Mouse (Mus musculus) E14TG2a.4 (cell line): ENCODE results near the gene Crkl.

Source experiments
- H3K27me3 ChIP-seq: 2 replicates; pipeline ENCODE4 v1.6.1; 2014; ENCODE audit warnings: low read length, control low read depth; ENCODE audit not compliant: insufficient read depth
- H3K36me3 ChIP-seq: 2 replicates; pipeline ENCODE4 v1.6.1; 2014; ENCODE audit warnings: low read length, control low read depth; ENCODE audit not compliant: insufficient read depth
- H3K4me1 ChIP-seq: replicated peaks from 2 replicates; pipeline ENCODE4 v1.6.1; 2014; ENCODE audit warnings: low read depth, low read length, control low read depth
- H3K4me3 ChIP-seq: replicated peaks from 2 replicates; pipeline ENCODE4 v1.5.1; 2014; ENCODE audit warnings: mild to moderate bottlenecking, low read length
- H3K9me3 ChIP-seq: 2 replicates; pipeline ENCODE4 v1.6.1; 2014; ENCODE audit warnings: low read length, control low read depth
- CTCF ChIP-seq: conservative IDR thresholded peaks from 2 replicates; pipeline ENCODE4 v1.5.1; 2014; ENCODE audit warnings: low read length
- NANOG ChIP-seq: IDR thresholded peaks from 2 replicates; pipeline ENCODE4 v1.6.1; 2014; ENCODE audit warnings: borderline replicate concordance, low read length, mixed read lengths
- POU5F1 ChIP-seq: IDR thresholded peaks from 2 replicates; pipeline ENCODE4 v1.6.1; 2014; ENCODE audit warnings: low read length, borderline replicate concordance

Gene Crkl

GRCm38 (mm10) chr16:17530640-17531288, 79.0 kb downstream of the Crkl start, which contains the start of gene Thap7:
Thap7 (minus strand) TSS chr16:17531136.
- TF ChIP-seq POU5F1 = no peak
- Histone ChIP-seq H3K36me3 (peaks cover 32% of the 10 kb centered on the region), H3K9me3 (no peaks in the 10 kb centered on the region), H3K27me3 (no peaks in the 10 kb centered on the region; the same call in 1 of the 2 replicates), H3K4me3 (peak within 1 kb of the TSS; percentile 87), H3K4me1 (peaks cover 52% of the 10 kb centered on the region)

GRCm38 (mm10) chr16:17532271-17532670, 80.5 kb downstream of the Crkl start:
- H3K27me3 ChIP-seq = no peaks in the 10 kb centered on the region; the same call in 1 of the 2 replicates
- no peaks in the 10 kb centered on the region for H3K9me3 ChIP-seq
- TF ChIP-seq CTCF (0 out of 2 replicates have a peak, but pooled peaks have one; percentile 7), NANOG (no peak), POU5F1 (no peak)
- H3K4me3 ChIP-seq = peak overlapping the region; percentile 87
- H3K4me1 ChIP-seq = peaks cover 52% of the 10 kb centered on the region
- H3K36me3 ChIP-seq = peaks cover 17% of the 10 kb centered on the region

GRCm38 (mm10) chr16:17532676-17533329, 81.0 kb downstream of the Crkl start:
- no peaks in the 10 kb centered on the region for H3K9me3 ChIP-seq
- TF ChIP-seq CTCF (no peak), NANOG (no peak), POU5F1 (no peak)
- peak overlapping the region; percentile 87 for H3K4me3 ChIP-seq
- peaks cover 48% of the 10 kb centered on the region for H3K4me1 ChIP-seq
- H3K27me3 ChIP-seq = no peaks in the 10 kb centered on the region; the same call in 1 of the 2 replicates
- H3K36me3 ChIP-seq = peaks cover 12% of the 10 kb centered on the region

GRCm38 (mm10) chr16:17536584-17536983, 84.8 kb downstream of the Crkl start:
- Histone ChIP-seq H3K4me1 (peaks cover 16% of the 10 kb centered on the region), H3K27me3 (peaks cover 18% of the 10 kb centered on the region), H3K36me3 (no peaks in the 10 kb centered on the region), H3K4me3 (no peak overlapping the region), H3K9me3 (no peaks in the 10 kb centered on the region)
- TF ChIP-seq NANOG (no peak), CTCF (no peak), POU5F1 (no peak)
